Mouse (Mus musculus) G1E (cell line): Measurements from ENCODE around the gene Gm10309.

Experiments used
- CTCF ChIP-seq: IDR thresholded peaks from 2 replicates; pipeline ENCODE4 v1.5.1; 2012; ENCODE audit warnings: low read depth, low read length, inconsistent platforms, mixed read lengths
- GATA1 ChIP-seq: IDR thresholded peaks from 2 replicates; pipeline ENCODE4 v1.6.1; 2012; ENCODE audit warnings: borderline replicate concordance, low read length, inconsistent platforms, mixed read lengths
- GATA2 ChIP-seq: IDR thresholded peaks from 2 replicates; pipeline ENCODE4 v1.6.1; 2012; ENCODE audit warnings: low read depth, low read length, inconsistent platforms, borderline replicate concordance
- POLR2AphosphoS5 ChIP-seq: IDR thresholded peaks from 2 replicates; pipeline ENCODE4 v1.6.1; 2012; ENCODE audit warnings: low read depth, low read length, inconsistent platforms; ENCODE audit not compliant: insufficient replicate concordance
- TAL1 ChIP-seq: conservative IDR thresholded peaks from 2 replicates; pipeline ENCODE4 v1.6.1; 2012; ENCODE audit warnings: low read depth, low read length, inconsistent platforms, mixed read lengths

- TF ChIP-seq CTCF (no peak), GATA2 (no peak), GATA1 (no peak), TAL1 (no peak), POLR2AphosphoS5 (no peak)
Observed at GRCm38 (mm10) chr17:86529411-86529810, 24.4 kb upstream of the Gm10309 start.
